Mouse (Mus musculus): Measurements from ENCODE around the gene Taf6. TPM values are rescaled to one million over a fixed set of nuclear protein-coding genes. Genes with fewer than 3 reads are reported as not detected.
"Not testable (repeated sequence)": the region's sequence is repeated elsewhere in the genome, so short reads cannot be mapped to it uniquely, and the experiment has no call there.

The Taf6 gene
- total and polyA plus RNA-seq, 3 experiments: 60.2 to 61.5 (median 60.9) TPM

GRCm38 (mm10) chr5:138222111-138222510 lies 34.9 kb upstream of the Taf6 start:
- Histone ChIP-seq H3K27ac (ENCODE audit: insufficient read depth, low read depth) (no peak overlapping the region), H3K79me2 (replicated peaks; ENCODE audit: control insufficient read depth, extremely low read depth, insufficient read depth, poor library complexity, severe bottlenecking) (no peaks in the 10 kb centered on the region), H3K9me3 (replicated peaks; ENCODE audit: low read length) (peaks cover 3% of the 10 kb centered on the region), H3K36me3 (replicated peaks in 1 of 2; ENCODE audit: control insufficient read depth in 1 of 2, insufficient read depth in 1 of 2, low read length in 1 of 2) (no peaks in the 10 kb centered on the region), H3K27me3 (replicated peaks) (no peaks in the 10 kb centered on the region), H3K4me2 (ENCODE audit: insufficient read depth, low read depth, poor library complexity, severe bottlenecking) (no peak overlapping the region), H3K4me3 (replicated peaks in 1 of 3; ENCODE audit: low read depth in 2 of 3, low read length in 2 of 3, poor library complexity in 1 of 3) (no peak overlapping the region), H3K4me1 (ENCODE audit: control insufficient read depth in 1 of 2, insufficient read depth in 2 of 2) (peaks cover 0 to 7% of the 10 kb centered on the region in 2 experiments; a peak in 2 of 4 replicates), H3K9ac (ENCODE audit: insufficient read depth, low read depth) (no peak overlapping the region)
- TF ChIP-seq ELF1 (IDR thresholded peaks at IDR 0.05; ENCODE audit: low read depth, low read length) (no peak), IRF4 (IDR thresholded peaks at IDR 0.05; ENCODE audit: low read depth, low read length) (peak; percentile 63), SMC3 (IDR thresholded peaks at IDR 0.05; ENCODE audit: low read depth, low read length) (peak; percentile 65), CTCF (conservative IDR thresholded peaks at IDR 0.05 in 1 of 2, IDR thresholded peaks at IDR 0.05 in 1 of 2; ENCODE audit: low read depth in 2 of 2, low read length in 2 of 2) (peak; percentile 64 to 87), RAD21 (IDR thresholded peaks at IDR 0.05; ENCODE audit: low read depth, low read length) (peak; percentile 85)
- DNase-seq (ENCODE audit: extremely low read depth): peak; percentile 70
- in situ Hi-C loops (cut with MboI; ENCODE audit: low pct_ligation_motif_present, low pct_unique_long_range_greater_than_20kb, low sequenced_read_pairs) (no loop called here), dilution Hi-C loops (cut with MboI; ENCODE audit: extremely low pct_ligation_motif_present, extremely low pct_unique_long_range_greater_than_20kb, low sequenced_read_pairs) (no loop called here)

GRCm38 (mm10) chr5:138219864-138220263 lies 32.6 kb upstream of the Taf6 start:
- no peaks in the 10 kb centered on the region for H3K36me3 ChIP-seq (replicated peaks in 1 of 2; ENCODE audit: control insufficient read depth in 1 of 2, insufficient read depth in 1 of 2, low read length in 1 of 2)
- no peak overlapping the region for H3K27ac ChIP-seq (ENCODE audit: insufficient read depth, low read depth)
- H3K79me2 ChIP-seq (replicated peaks; ENCODE audit: control insufficient read depth, extremely low read depth, insufficient read depth, poor library complexity, severe bottlenecking): no peaks in the 10 kb centered on the region
- DNase-seq (ENCODE audit: extremely low read depth): no peak
- no peak overlapping the region for H3K4me2 ChIP-seq (ENCODE audit: insufficient read depth, low read depth, poor library complexity, severe bottlenecking)
- no peak overlapping the region for H3K9ac ChIP-seq (ENCODE audit: insufficient read depth, low read depth)
- in situ Hi-C loops (cut with MboI; ENCODE audit: low pct_ligation_motif_present, low pct_unique_long_range_greater_than_20kb, low sequenced_read_pairs) (no loop called here), dilution Hi-C loops (cut with MboI; ENCODE audit: extremely low pct_ligation_motif_present, extremely low pct_unique_long_range_greater_than_20kb, low sequenced_read_pairs) (no loop called here)
- H3K4me1 ChIP-seq (ENCODE audit: control insufficient read depth in 1 of 2, insufficient read depth in 2 of 2): peaks cover 0 to 7% of the 10 kb centered on the region in 2 experiments; a peak in 2 of 4 replicates
- no peak overlapping the region for H3K4me3 ChIP-seq (replicated peaks in 1 of 3; ENCODE audit: low read depth in 2 of 3, low read length in 2 of 3, poor library complexity in 1 of 3)
- no peak for TF ChIP-seq MAZ (IDR thresholded peaks at IDR 0.05; ENCODE audit: low read depth, low read length)
- no peak for TF ChIP-seq HCFC1 (IDR thresholded peaks at IDR 0.05; ENCODE audit: low read depth, low read length)
- TF ChIP-seq POLR2A (IDR thresholded peaks at IDR 0.05; ENCODE audit: low read depth, low read length): no peak
- no peak for TF ChIP-seq CTCF (conservative IDR thresholded peaks at IDR 0.05 in 1 of 2, IDR thresholded peaks at IDR 0.05 in 1 of 2; ENCODE audit: low read depth in 2 of 2, low read length in 2 of 2)
- H3K9me3 ChIP-seq (replicated peaks; ENCODE audit: low read length): peaks cover 5% of the 10 kb centered on the region
- H3K27me3 ChIP-seq (replicated peaks): no peaks in the 10 kb centered on the region

GRCm38 (mm10) chr5:138216632-138217031 lies 29.4 kb upstream of the Taf6 start:
- H3K27me3 ChIP-seq (replicated peaks); H3K27ac ChIP-seq (ENCODE audit: insufficient read depth, low read depth); H3K9ac ChIP-seq (ENCODE audit: insufficient read depth, low read depth); H3K4me3 ChIP-seq (replicated peaks in 1 of 3; ENCODE audit: low read depth in 2 of 3, low read length in 2 of 3, poor library complexity in 1 of 3); H3K9me3 ChIP-seq (replicated peaks; ENCODE audit: low read length); in situ Hi-C loops (cut with MboI; ENCODE audit: low pct_ligation_motif_present, low pct_unique_long_range_greater_than_20kb, low sequenced_read_pairs); H3K79me2 ChIP-seq (replicated peaks; ENCODE audit: control insufficient read depth, extremely low read depth, insufficient read depth, poor library complexity, severe bottlenecking); dilution Hi-C loops (cut with MboI; ENCODE audit: extremely low pct_ligation_motif_present, extremely low pct_unique_long_range_greater_than_20kb, low sequenced_read_pairs); H3K4me2 ChIP-seq (ENCODE audit: insufficient read depth, low read depth, poor library complexity, severe bottlenecking); H3K4me1 ChIP-seq (ENCODE audit: control insufficient read depth in 1 of 2, insufficient read depth in 2 of 2); H3K36me3 ChIP-seq (replicated peaks in 1 of 2; ENCODE audit: control insufficient read depth in 1 of 2, insufficient read depth in 1 of 2, low read length in 1 of 2): not testable (repeated sequence)
- TF ChIP-seq IRF4 (IDR thresholded peaks at IDR 0.05; ENCODE audit: low read depth, low read length) (peak; percentile 63; the same call in 1 of the 2 replicates), ETS1 (conservative IDR thresholded peaks at IDR 0.05; ENCODE audit: low read depth, low read length) (0 out of 2 replicates have a peak, but pooled peaks have one; percentile 19), JUN (IDR thresholded peaks at IDR 0.05; ENCODE audit: insufficient read depth, low read depth, low read length) (peak; percentile 11; the same call in 1 of the 2 replicates), EP300 (IDR thresholded peaks at IDR 0.05; ENCODE audit: low read length) (peak; percentile 71)
- peak; percentile 73 for DNase-seq (ENCODE audit: extremely low read depth)
